Mouse (Mus musculus) hindbrain, embryonic 10.5 days (tissue): ENCODE data around the gene Dnase1l2. TPM values are rescaled to one million over a fixed set of nuclear protein-coding genes. Genes with fewer than 3 reads are reported as not detected.
"Not testable (repeated sequence)": the region's sequence is repeated elsewhere in the genome, so short reads cannot be mapped to it uniquely, and the experiment has no call there.

ENCODE experiments used
- DNase-seq: peaks from one replicate; pipeline ENCODE4 v3.0.0-alpha.2; 2017; ENCODE audit warnings: low spot score
- H3K27ac ChIP-seq: fragments of 300-500 bp; sonication (generic); 2 replicates; pipeline ENCODE4 v1.5.1; 2016; ENCODE audit warnings: mild to moderate bottlenecking, moderate library complexity
- H3K27me3 ChIP-seq: fragments of 300-500 bp; sonication (generic); 2 replicates; pipeline ENCODE4 v1.6.1; 2016; ENCODE audit warnings: mild to moderate bottlenecking; ENCODE audit not compliant: poor library complexity, insufficient read depth, severe bottlenecking
- H3K36me3 ChIP-seq: fragments of 300-500 bp; sonication (generic); 2 replicates; pipeline ENCODE4 v1.6.1; 2016; ENCODE audit warnings: mild to moderate bottlenecking, moderate library complexity
- H3K4me1 ChIP-seq: fragments of 300-500 bp; sonication (generic); replicated peaks from 2 replicates; pipeline ENCODE4 v1.6.1; 2016; ENCODE audit warnings: mild to moderate bottlenecking
- H3K4me3 ChIP-seq: fragments of 300-500 bp; sonication (generic); 2 replicates; pipeline ENCODE4 v1.5.1; 2016; ENCODE audit warnings: mild to moderate bottlenecking, moderate library complexity
- H3K9me3 ChIP-seq: fragments of 300-500 bp; sonication (generic); 2 replicates; pipeline ENCODE4 v1.6.1; 2016; ENCODE audit warnings: mild to moderate bottlenecking, moderate library complexity
- WGBS: fragments of 180-500 bp; shearing (Covaris S2); methylation state at CpG from one replicate; pipeline ENCODE4 v1.1.7; 2016; 5-methylcytosine and 5-hydroxymethylcytosine counted together
- polyA plus RNA-seq: library from polyadenylated mRNA; unstranded; fragments of >200 nt; fragmentation: Nextera tagmentation; extraction: Ambion mirVana; gene quantifications from 2 replicates; pipeline ENCODE4 v1.2.1, GENCODE M21; 2016

The Dnase1l2 gene
- polyA plus RNA-seq, 1 experiment from 2014 or later = 4.3 TPM

DNA sequence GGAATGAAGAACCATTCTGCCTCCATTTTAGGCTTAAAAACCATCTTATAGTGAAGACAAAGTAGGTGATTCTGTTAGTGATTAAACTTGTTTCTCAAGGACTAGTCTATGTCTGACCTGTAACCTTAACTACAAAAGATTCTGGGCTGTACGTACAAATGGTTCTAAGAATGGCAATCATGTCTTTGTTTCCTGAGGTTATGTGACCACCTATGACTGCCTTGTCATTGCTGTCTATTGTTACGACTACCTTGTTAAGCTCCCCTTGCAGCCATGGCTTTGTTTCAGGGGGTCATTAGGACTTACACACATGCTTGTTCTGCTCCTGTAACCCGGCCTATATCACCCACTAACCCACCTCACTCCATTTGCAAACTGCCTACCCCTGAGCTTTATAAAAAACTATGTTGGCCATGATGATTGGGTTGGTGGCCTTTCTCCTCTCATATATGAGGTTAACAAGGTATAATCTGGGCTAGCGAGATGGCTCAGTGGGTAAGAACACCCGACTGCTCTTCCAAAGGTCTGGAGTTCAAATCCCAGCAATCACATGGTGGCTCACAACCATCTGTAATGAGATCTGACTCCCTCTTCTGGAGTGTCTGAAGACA, 25.8 kb upstream of the Dnase1l2 start:
- 93% methylated on average over 5 of the region's 5 CpGs for whole genome bisulfite sequencing
- H3K27me3 ChIP-seq = no peaks in the 10 kb centered on the region
- no peak overlapping the region for H3K27ac ChIP-seq
- no peak overlapping the region for H3K4me3 ChIP-seq
- DNase-seq = no peak
- peaks cover 19% of the 10 kb centered on the region for H3K36me3 ChIP-seq
- no peaks in the 10 kb centered on the region for H3K9me3 ChIP-seq
- H3K4me1 ChIP-seq = peaks cover 32% of the 10 kb centered on the region

DNA sequence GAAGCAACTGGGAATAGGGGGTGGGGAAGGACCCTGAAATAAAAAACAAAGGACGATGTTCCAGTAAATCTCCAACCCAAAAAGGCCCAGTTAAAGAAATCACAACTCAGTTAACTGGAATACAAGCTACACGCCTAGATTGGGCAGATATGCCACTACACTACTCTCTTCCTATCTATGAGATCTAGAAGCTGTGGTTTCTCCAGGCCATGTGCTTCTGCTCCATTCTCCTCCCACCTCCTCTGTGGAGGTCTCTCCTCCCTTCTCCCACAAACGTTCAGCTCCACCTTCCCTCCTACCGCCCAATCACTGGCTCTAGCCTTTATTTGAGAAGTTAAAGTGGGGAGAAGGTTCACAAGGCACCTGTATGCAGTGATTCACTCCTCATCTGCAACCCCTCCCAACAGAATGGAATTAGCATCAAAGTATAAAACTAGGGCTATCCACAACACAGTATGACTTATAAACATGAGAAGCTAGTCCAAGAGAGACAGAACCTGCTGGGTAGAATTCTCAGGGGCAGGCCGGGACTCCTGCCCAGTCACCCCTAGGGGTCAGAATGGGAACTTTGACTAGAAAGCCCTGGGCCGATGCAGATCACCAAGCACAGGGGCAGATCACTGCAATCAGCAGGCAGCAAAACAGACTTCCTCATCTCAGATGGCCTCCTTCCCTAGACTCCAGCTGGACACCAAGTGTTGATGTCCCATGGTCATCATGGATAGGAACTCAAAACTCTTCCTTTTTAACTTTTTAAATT, 20.6 kb upstream of the Dnase1l2 start:
- H3K9me3 ChIP-seq = no peaks in the 10 kb centered on the region
- no peak overlapping the region for H3K4me3 ChIP-seq
- no peaks in the 10 kb centered on the region for H3K36me3 ChIP-seq
- 63% methylated on average over 6 of the region's 6 CpGs for WGBS
- no peaks in the 10 kb centered on the region for H3K4me1 ChIP-seq
- no peak for DNase-seq
- H3K27me3 ChIP-seq = no peaks in the 10 kb centered on the region
- H3K27ac ChIP-seq = no peak overlapping the region

DNA sequence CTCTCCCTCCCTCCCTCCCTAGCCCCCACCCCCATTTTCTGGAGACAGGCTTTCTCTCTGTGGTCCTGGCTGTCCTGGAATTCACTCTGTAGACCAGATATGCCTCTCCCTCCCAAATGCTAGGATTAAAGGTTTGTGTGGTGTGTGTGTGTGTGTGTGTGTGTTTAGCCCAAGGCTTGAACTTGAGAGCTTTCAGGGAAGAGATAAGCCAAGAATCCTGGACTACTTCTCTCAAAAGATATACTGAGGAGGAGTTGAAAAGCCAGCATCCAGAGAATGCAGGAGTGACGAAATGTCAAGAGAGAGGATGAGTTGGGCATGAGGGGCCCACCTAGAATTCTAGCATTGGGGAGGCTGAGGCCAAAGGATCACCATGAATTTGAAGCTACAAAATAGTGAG, 20.0 kb upstream of the Dnase1l2 start:
- no peaks in the 10 kb centered on the region for H3K4me1 ChIP-seq
- H3K27me3 ChIP-seq = no peaks in the 10 kb centered on the region
- no peaks in the 10 kb centered on the region for H3K9me3 ChIP-seq
- no peaks in the 10 kb centered on the region for H3K36me3 ChIP-seq
- no peak overlapping the region for H3K4me3 ChIP-seq
- no peak overlapping the region for H3K27ac ChIP-seq
- DNase-seq = no peak
- 98% methylated on average over 1 of the region's 1 CpGs for WGBS

DNA sequence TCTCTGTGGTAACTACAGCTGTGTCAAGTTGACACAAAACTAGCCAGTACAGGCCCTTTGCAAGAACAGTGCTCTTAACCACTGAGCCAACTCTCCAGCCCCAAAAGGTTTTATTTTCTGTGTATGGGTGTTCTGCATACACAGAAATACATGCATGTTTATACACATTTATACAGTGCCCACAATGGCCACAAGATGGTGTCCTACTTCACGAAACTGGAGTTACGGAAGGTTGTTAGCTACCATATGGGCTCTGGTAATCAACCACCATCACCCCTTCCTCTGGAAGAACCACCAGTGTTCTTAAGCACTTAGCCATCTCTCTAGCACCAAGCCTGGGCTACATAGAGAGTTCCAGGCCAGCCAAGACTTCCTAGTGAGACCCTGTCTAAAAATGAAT, 18.7 kb upstream of the Dnase1l2 start:
- Histone ChIP-seq H3K27ac (no peak overlapping the region), H3K4me3 (no peak overlapping the region), H3K36me3 (no peaks in the 10 kb centered on the region), H3K27me3 (no peaks in the 10 kb centered on the region), H3K4me1 (no peaks in the 10 kb centered on the region), H3K9me3 (no peaks in the 10 kb centered on the region)
- 63% methylated on average over 2 of the region's 2 CpGs for WGBS
- DNase-seq = no peak

DNA sequence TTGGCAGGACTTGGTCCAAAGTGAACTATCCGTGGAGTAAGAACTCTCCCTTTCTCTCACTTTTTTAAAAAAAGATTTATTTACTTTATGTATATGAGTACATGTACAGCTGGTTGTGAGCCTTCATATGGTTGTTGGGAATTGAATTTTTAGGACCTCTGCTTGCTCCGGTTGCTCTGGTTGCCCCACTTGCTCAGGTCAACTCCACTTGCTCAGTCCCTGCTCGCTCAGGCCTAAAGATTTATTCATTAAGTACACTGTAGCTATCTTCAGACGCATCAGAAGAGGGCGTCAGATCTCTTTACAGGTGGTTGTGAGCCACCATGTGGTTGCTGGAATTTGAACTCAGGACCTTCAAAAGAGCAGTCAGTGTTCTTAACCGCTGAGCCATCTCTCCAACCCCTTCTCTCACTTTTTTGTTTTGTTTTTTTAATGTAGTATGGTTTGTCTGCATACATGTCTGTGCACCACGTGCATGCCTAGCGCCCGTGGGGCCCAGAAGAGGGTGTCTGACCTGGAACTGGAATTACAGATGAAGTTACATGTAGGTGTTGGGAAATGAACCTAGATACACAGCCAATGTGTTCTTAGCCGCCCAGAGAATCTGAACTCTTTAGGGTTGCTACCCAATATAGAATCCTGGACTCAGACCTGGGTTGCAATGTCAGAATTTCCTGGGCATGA, 12.8 kb upstream of the Dnase1l2 start:
- H3K36me3 ChIP-seq = peaks cover 12% of the 10 kb centered on the region
- DNase-seq, H3K27me3 ChIP-seq, H3K9me3 ChIP-seq: not testable (repeated sequence)
- H3K27ac ChIP-seq = peak overlapping the region; percentile 95
- H3K4me1 ChIP-seq = peaks cover 19% of the 10 kb centered on the region
- H3K4me3 ChIP-seq = peak overlapping the region; percentile 92
- WGBS = 47% methylated on average over 10 of the region's 10 CpGs

DNA sequence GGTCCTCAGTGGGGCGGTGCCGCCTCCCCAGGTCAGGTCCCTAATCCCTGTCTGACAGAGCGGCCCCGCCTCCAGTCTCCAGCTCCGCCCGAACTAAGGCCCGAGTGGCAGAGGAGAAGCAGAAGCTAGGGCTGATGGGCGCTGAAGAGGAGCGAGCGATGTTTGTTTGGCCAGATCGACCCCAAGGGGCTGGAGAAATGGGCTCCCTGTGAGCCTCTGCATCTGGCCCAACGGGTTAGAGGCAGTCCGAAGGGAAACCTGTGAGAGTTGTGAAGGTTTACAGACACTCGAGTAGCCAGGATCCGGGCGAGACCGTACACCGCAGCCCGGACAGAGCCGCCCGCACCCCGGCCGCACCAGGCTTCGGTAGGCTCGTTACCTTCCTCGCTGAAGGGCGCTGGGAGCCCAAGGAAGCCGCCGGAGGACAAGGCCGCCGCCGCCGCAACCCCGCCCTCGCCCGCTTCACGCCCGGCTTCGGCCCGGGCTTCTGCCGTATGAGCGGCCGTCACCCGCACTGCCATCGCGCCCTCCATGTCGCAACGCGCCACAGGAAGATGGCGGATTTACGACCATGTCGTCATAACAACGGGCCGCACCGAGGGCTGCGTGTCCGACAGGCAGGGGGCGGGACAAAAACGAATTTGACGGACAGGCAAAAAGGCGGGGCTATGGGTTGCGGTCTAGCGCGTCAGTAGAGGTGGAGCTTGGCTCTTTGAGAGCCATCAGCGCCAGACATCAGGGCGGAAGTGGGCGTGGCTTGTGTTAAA, 12.0 kb upstream of the Dnase1l2 start:
- peaks cover 19% of the 10 kb centered on the region for H3K36me3 ChIP-seq
- H3K4me3 ChIP-seq = peak overlapping the region; percentile 92
- H3K4me1 ChIP-seq = peaks cover 19% of the 10 kb centered on the region
- peak overlapping the region; percentile 95 for H3K27ac ChIP-seq
- WGBS = under 1% methylated on average over 67 of the region's 67 CpGs
- H3K9me3 ChIP-seq = no peaks in the 10 kb centered on the region
- H3K27me3 ChIP-seq = no peaks in the 10 kb centered on the region
- DNase-seq = peak; percentile 100

DNA sequence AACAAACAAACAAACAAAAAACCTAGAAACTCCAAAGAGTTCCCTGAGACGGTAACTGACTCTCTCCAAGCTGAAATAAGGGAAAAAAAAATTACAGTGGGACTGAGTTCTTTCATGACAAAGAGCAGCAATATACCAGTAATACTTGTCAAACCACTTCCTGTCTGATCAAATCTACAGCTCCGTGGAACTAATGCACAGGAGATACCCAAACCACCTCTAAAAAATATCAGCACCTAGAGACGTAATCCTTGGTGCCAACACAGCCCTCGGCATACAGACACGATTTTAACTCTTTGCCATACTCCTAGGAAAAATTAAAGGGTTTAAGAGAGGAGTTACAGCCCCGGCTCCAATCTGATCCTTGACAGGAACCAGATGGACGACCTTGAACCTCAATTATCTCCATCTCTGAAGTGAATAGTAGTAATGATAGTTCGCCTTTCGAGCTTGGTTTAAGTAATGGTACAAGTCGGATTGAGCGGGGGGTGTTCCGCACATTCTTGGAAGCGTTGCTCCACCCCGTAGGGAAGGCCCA, 11.4 kb upstream of the Dnase1l2 start:
- DNase-seq = no peak
- H3K9me3 ChIP-seq = no peaks in the 10 kb centered on the region
- H3K27me3 ChIP-seq = no peaks in the 10 kb centered on the region
- peaks cover 26% of the 10 kb centered on the region for H3K36me3 ChIP-seq
- H3K4me3 ChIP-seq = peak overlapping the region; percentile 92
- peak overlapping the region; percentile 95 for H3K27ac ChIP-seq
- H3K4me1 ChIP-seq = peaks cover 19% of the 10 kb centered on the region
- WGBS = 15% methylated on average over 14 of the region's 14 CpGs

DNA sequence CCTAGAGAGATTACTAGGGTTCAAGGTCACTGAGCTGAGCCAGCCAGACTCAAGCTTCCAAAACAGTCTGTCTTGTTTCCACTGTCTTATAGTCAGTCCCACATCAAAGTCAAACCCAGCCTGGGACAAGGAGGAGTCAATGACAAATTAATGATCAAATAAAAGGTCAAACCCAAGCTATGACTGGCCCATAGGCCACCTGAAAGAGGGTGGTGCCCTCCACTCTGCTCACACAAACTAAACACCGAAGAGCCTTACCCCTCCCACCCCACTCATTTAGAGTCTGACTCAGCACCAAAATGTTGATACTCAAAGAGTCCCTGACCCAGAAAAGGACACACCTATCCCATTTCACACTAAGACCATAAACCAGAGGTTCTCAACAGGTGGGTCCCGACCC, 10.5 kb upstream of the Dnase1l2 start:
- H3K27ac ChIP-seq = no peak overlapping the region
- peaks cover 35% of the 10 kb centered on the region for H3K36me3 ChIP-seq
- peaks cover 19% of the 10 kb centered on the region for H3K4me1 ChIP-seq
- no peaks in the 10 kb centered on the region for H3K9me3 ChIP-seq
- H3K4me3 ChIP-seq = no peak overlapping the region
- H3K27me3 ChIP-seq = no peaks in the 10 kb centered on the region
- no peak for DNase-seq
- 88% methylated on average over 2 of the region's 2 CpGs for WGBS

DNA sequence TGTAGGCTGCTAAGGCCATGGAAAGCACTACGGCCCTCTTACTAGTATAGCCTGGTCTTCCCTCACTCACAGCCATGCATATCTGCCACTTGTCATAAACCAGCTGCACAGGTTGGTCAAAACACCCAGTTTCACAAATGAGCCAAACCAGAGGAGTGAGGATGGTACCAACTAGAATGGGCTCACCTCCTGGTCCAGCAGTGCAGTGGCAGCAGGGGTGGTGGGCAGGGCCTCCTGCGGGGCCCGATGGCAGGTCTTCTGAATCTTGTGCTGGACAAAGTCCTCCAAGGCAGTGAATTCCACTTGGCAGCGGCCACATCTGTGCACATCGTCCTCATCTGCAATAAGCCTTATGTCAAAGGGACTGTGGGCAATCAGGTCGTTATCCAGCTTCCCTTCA, 8.3 kb upstream of the Dnase1l2 start:
- 95% methylated on average over 6 of the region's 6 CpGs for WGBS
- no peaks in the 10 kb centered on the region for H3K9me3 ChIP-seq
- H3K4me3 ChIP-seq = no peak overlapping the region
- no peak overlapping the region for H3K27ac ChIP-seq
- peaks cover 19% of the 10 kb centered on the region for H3K4me1 ChIP-seq
- H3K36me3 ChIP-seq = peaks cover 56% of the 10 kb centered on the region
- DNase-seq = no peak
- no peaks in the 10 kb centered on the region for H3K27me3 ChIP-seq

DNA sequence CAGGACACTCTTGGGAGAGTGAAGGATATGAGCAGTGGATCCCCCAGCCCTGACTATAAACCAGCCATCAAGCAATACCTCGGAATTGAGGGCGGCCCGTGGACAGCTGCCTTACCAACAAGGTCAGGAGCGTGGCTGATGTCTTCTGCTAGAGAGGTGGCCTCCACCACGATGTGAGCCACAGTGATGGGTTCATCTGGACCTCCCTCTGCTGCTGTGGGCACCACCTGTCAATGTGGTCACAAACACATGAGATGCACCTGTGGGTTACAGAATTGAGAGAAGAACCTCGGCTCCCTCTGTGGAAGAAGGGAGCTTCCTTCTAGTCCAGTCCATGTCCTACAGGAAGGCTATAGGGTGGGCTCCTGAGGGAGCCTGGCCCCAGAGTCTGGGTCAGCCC, 6.6 kb upstream of the Dnase1l2 start:
- no peaks in the 10 kb centered on the region for H3K9me3 ChIP-seq
- 94% methylated on average over 6 of the region's 6 CpGs for WGBS
- H3K27ac ChIP-seq = no peak overlapping the region
- H3K27me3 ChIP-seq = no peaks in the 10 kb centered on the region
- peaks cover 13% of the 10 kb centered on the region for H3K4me1 ChIP-seq
- H3K36me3 ChIP-seq = peaks cover 73% of the 10 kb centered on the region
- H3K4me3 ChIP-seq = no peak overlapping the region
- DNase-seq = no peak

DNA sequence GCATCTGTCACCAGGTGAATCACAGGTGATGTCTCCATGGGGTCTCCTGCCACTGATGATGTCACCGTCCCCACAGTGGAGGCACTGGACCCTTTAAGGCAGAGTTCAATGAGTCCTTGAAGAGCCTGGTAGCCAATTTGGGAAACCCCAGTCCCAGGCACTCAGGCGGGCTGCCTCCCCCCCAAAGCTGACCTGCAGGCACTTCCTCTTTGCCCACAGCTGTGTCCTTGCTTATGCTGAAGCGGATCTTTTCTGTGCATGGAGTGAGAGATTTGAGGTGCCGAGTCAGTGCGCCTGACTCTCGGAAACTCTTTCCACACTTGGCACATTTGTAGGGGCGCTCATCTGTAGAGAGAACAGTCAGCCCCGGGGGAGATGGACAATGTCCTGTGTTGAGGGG, 3.7 kb upstream of the Dnase1l2 start:
- Histone ChIP-seq H3K4me1 (no peaks in the 10 kb centered on the region), H3K27ac (no peak overlapping the region), H3K36me3 (peaks cover 100% of the 10 kb centered on the region), H3K27me3 (no peaks in the 10 kb centered on the region), H3K9me3 (no peaks in the 10 kb centered on the region), H3K4me3 (no peak overlapping the region)
- no peak for DNase-seq
- 92% methylated on average over 8 of the region's 8 CpGs for WGBS

DNA sequence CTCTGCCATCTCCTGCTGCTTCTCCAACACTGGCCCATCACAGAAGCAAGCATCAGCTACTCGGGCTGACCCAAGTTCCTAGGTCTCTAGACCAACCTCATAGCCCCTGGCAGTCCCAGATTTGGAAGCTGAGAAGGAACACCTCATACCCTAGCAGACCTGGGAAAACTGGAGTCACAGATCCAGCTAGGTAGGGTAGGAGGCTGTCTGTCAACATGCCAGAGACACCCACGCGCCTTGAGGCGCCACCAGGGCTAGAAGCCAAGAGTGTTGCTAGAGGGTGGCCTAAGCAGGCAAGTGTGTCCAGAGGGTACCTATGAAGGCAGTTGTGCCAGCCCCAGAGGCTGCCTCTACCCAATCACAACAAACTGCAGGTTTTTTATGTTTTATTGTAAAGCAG, 504 bp upstream of the Dnase1l2 start:
- Histone ChIP-seq H3K36me3 (peaks cover 100% of the 10 kb centered on the region), H3K4me3 (no peak overlapping the region), H3K27me3 (no peaks in the 10 kb centered on the region), H3K4me1 (no peaks in the 10 kb centered on the region), H3K27ac (no peak overlapping the region), H3K9me3 (no peaks in the 10 kb centered on the region)
- DNase-seq = no peak
- 94% methylated on average over 4 of the region's 4 CpGs for WGBS
